Mouse (Mus musculus): ENCODE results near the gene Rpl23.

DNA sequence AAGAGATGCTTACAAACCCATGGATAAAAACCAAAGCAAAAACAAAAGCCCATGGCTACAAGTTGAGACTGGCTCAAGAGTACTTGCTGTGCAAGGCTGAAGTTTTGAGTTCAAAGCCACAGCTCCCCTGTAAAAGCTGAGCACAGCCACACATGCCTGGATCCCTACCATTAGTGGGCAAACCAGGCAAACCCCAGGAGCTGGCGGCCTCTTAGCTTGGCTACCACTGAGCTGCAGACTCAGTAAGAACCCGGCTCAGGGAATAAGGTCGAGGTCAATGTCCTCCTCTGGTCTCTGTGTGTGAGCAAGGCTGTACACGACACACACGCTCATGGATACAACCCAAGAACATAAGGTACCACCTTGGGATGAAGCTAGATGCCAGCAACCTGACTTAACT lies 33.7 kb downstream of the Rpl23 start:
- TF ChIP-seq CTCF (IDR thresholded peaks at IDR 0.05; ENCODE audit: low read depth, low read length) (no peak), GATA1 (IDR thresholded peaks at IDR 0.05; ENCODE audit: borderline replicate concordance, low read length) (no peak)
